Mouse (Mus musculus) c-Kit-negative CD71-positive TER-119-positive erythroid progenitor cells, embryonic 14.5 days (primary cell): Measurements from ENCODE around the gene C9orf72.
"Not testable (repeated sequence)": the region's sequence is repeated elsewhere in the genome, so short reads cannot be mapped to it uniquely, and the experiment has no call there.

Source experiments
- DNase-seq: peaks from one replicate; pipeline ENCODE4 v3.0.0-alpha.2; 2013; ENCODE audit warnings: low read depth, low spot score

C9orf72 gene

DNA sequence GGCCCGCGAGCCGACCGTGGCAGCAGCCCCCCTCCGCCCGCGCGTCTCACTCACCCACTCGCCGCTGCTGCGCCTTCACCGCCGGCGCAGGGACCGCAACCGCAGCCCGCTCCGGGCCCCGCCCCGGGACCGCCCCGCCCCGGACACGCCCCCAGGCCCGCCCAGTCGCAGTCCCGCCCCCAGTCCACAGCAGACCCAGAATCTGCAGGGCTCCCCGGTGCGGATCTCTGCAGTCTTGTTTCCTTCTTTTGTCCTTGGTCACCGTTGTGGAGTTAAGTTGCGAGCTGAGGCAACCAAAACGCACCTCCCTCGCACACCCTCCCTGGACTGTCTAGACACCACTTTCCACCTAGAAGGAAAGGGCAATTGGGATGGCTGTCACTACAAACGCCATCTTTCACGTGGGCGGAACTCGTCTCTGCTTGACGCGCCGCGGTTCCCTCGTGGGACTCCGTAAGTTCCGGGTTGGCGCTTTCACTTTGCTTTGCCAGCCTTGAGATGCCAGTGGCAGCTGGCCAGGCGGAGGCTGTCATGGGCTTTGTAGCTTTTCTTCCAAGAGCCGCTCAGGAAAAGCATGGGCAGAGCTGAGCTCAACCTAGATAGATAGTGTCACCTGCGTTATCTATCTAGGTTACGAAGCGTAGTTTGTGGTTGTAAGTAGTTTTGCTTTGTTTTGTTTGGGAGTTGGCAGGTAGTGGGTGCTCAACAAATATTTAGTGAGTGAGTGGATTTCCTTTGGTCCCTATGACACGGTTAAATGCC is at the start of gene C9orf72:
TSS of gene C9orf72 (minus strand) at position 442 of the 762 bp plus-strand sequence.
- peak; percentile 76 for DNase-seq

DNA sequence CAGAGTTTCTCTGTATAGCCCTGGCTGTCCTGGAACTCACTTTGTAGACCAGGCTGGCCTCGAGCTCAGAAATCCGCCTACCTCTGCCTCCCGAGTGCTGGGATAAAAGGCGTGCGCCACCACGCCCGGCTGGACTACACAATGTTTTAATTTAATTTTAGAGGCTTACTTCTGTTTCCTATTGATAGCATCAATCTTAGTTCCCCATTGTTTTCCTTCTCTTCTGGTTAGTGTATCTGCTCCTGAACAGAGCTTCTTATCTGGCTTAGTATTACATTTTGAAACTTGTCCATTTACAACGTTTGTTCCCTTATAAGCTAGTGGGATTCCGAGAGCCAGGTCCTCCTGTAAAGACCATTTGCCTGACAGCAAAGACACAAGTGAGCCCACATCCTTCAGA is 33.0 kb upstream of the C9orf72 start:
- no peak for DNase-seq

DNA sequence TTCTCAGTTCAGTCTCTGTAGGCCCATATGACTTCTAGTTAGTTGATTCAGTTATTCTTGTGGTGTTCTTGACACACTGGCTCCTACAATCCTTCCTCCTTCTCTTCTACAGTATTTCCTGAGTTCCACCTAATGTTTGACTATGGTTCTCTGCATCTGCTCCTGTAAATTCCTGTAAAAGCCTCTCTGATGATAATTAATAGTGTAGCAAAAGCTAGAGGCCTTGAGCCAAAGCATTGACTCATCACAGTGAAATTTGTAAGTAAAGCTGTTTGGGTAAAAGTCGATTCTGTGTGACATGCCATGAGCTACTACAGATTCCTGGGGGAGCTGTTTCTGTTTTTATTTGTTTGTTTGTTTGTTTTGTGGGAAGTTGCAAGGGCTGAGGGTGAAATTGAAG is 18.0 kb upstream of the C9orf72 start:
- DNase-seq = no peak

DNA sequence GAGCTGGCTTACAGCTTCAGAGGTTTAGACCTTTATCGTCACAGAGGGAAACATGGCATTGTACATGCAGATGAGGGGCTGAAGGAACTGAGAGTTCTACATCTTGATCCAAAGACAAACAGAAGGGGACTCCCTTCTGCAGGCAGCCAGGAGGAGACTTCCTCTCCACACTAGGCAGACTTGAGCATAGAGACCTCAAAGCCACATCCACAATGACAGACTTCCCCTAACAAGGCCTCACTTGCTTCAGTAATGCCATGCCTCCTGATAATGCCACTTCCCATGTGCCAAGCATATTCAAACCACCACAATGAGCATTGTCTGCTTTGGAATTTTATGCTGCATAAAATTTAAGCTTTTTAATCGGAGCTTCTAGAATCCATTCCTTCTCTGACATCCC is 15.8 kb upstream of the C9orf72 start:
- DNase-seq = no peak

DNA sequence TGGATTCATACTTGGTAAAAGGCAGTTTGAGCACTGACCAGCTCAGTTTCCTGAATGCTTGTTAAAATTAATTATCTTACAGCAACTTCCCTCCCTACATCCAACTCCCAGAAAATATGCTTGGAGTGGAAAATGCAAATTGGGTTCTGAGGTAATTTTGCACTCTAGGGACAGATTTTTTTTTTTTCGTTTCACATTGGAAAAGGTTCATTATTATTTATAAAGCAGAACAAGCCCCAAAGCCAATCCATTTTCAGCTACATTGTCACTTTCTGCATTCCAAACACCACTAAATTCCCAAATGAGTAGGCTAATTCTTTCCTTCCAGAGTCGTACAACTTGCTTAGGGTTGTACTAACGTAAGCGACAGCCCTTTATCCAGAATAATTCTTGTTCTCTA is 12.7 kb upstream of the C9orf72 start:
- no peak for DNase-seq

DNA sequence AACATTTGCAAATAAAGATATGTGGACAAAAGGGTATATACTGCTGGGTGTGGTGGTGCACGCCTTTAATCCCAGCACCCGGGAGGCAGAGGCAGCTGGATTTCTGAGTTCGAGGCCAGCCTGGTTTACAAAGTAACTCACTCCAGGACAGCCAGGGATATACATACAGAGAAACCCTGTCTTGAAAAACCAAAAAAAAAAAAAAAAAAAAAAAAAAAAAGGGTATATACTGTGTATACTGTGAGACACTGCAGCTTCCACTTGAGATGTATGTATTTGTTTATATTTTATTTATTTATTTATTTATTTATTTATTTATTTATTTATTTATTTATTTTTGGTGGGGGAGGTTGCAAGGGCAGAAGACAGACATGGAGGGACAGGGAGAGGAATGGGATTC is 12.3 kb upstream of the C9orf72 start:
- DNase-seq = not testable (repeated sequence)

DNA sequence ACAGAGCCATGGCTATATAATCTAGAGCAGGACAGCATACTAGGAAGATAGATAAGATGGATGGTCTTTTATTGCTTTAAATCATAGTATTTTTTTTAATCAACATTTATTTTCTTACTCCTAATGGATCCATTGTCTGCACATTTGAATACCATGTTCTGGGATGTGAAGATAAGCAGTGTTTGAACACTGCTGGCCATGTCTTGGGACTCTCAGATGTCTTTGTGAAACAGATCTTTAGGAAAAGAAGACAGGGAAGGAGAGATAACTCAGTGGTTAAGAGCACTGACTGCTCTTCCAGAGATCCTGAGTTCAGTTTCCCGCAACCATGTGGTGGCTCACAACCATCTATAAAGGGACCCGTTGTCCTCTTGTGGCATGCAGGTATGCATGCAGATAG is 10.3 kb upstream of the C9orf72 start:
- DNase-seq = no peak

DNA sequence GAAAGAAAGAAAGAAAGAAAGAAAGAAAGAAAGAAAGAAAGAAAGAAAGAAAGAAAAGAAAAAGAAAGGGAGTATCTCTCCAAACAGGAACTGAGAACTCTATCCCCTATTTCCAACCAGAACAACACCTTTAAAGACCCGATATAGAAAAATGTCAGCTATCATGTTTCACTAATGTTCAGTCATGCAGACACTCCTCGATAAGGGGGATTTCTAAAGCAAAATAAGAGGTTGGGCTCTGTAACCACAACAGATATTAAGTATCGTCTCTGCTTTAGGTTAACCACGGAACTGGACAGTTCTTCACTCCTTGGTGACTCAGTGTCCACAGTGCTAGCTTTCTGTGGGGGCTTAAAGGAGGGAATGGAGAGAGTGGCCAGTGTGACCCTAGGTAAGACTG is 2.3 kb upstream of the C9orf72 start:
- DNase-seq = no peak

DNA sequence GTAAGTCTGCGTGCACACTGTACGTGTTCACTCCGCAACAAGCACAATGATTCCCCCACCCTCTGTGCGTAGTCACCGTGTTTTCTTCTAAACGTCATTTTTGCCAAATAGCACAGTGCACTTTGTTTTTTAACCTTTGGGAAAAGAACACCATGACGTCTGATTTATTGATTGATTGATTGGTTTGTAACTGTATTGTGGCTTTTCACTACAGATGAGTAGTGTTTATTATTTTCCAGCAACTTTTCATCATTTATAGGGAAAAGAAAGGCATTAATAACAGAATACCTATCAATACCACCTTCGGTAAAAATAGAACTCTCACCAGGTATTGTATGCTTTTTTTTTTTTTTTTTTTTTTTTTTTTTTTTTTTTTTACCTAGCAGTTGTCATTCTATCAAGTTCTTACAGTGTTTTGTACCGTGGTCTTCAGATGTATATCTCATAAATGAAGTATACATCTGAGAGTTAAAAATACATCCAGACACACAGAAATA is 569 bp upstream of the C9orf72 start:
- no peak for DNase-seq

DNA sequence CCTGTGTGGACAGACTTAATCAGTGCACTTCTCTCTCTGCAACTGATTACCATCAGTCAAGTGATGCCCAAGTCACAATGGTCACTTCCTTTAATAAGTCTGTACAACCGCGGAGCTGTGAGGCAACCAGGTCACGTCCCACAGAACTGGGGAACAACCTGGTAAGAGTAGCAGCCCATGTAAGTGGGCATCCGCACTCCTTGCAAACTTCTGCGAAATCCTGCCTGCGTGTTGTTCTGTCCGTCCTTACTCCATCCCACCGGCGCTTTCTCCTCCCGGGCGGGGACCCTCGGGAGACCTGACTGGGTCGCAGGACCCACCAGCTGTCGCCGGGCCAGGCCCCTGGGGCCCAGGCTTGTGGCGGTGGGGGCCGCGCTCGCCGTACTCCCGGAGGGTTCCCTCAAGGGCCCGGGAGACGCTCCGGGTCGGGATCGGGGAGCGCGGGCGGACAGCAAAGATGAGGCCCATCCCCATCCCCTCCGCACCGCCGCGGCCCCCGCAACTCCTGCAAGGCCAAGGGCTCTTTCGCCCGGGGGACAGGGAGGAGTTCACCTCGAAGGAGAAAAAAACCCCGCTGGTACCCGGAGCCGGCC is 738 bp downstream of the C9orf72 start:
- DNase-seq = no peak

DNA sequence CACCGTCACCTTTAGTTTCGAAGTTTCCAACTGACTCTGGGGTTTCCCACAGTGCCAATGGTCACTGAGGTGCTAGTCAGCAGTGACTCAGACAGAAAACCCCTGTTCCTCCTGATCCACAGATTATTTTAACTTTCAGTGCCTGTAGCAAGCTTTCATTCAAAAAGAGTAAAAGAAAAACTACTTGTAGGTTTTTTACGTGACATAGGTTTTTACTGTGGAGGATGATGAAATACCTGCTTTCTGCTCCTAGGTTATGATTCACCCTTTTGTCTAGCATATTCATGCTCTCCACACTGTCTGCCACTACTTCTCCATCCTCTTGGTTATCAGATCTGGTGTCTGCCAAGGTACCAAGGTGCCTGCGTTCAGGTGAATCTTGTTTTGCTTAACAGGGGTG is 1.9 kb downstream of the C9orf72 start:
- no peak for DNase-seq

DNA sequence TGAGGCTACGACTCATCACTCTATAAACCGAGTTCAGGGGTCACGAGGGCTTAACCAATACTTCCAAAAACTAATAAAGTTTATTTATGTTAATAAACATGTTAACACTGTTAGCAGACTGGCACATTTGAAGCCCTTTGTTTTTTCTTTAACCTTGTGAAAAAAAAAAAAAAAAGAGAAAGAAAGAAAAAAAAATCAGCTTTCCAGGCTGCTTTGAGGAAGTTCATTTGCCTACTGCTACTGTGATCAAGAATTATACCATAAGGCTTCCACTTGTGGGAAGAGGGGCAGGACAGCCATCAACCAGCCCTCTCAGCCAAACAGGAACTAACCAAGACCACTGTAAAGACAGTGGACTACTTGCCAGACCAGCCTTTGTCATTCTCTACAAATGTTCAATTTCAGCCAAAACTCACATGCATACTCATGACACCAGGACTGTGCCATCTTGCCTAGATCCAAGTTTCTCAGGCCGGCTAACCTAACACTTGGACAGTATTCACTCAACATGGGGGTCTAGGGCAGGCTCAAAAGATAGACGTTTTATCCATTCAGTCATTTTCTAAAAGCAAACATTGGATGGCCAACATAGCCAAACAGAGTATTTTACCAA is 2.5 kb downstream of the C9orf72 start:
- no peak for DNase-seq

DNA sequence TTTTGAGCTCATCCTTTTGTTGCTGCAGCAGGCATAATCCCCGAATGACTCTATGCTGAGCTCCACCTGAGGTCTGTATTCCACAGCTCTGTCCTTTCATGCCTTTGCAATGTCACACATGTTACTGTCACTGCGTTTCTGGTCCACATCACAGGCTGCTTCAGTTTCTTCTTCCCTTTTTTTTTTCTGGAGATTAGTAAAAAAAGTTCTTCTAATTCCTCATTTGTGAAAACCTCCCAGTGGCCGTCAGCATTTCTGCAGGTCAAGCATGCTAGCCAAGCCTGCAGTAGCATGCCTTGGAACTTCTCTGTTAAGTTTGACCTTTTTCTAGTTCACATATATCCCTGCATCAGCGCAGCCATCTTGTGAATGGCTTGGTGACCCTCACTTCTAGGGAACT is 4.1 kb downstream of the C9orf72 start:
- DNase-seq = no peak

DNA sequence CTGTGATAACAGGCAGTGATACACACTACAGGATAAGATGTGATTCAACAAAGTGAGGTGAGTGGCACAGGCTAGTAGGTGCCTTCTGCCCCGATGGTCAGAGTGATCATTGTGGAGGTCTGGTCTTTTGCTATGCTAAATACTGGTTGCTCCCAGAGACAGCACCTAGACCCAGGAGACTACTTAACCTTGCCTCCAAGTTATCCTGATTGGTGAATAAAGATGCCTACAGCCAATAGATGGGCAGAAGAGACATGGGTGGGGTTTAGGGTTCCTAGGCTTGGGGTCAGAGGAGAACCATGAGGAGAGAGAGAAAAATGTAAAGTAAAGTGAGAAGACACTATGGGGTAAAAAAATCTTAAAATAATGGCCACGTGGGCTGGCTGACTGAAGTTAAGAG is 4.8 kb downstream of the C9orf72 start:
- DNase-seq = no peak

DNA sequence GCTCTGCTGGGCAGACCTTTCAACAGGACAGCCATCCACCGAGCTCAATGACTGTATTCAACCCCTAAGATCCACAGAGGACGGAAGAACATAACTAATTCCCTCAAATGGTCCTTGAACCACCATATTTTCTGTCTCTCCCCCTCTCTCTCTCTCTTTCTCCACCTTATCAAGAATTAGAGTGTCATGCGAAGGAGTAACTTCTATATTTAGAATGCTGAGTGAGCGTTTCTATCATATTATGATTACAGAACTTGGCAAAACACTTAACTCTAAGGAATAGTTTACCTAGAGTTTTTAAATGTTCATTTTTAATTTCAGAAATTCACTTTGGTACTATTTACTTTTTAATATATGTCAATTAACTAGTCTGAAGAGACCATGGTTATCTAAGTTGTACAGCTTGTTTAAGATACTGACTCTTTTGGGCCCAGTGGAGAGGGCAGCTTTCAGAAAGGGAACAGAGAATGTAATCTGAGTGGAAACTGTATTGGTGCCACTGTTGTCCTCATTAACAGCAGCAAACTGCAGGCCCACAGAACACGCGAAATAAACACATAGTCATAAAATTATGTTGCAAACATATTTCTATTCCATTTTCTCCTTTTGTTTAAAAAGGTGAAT is 5.8 kb downstream of the C9orf72 start:
- DNase-seq = no peak

DNA sequence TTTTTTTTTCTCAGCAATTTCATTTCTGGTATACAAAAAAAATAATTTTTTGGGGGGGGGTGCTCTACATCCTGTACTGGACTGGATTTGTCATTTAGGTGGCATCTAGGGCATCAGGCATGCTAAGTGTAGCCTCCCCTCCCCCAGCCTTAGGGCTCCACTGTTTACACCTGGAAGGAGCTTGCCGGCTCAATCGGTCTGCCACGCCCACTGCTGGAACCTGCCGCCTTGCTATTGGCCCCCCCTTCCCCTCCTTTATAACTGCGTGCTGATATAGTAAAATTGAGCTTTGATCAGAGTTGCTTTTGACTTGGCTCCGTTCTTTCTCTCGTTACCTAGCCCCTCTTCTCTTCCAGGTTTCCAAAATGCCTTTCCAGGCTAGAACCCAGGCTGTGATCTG is 21.3 kb downstream of the C9orf72 start:
- DNase-seq = no peak

DNA sequence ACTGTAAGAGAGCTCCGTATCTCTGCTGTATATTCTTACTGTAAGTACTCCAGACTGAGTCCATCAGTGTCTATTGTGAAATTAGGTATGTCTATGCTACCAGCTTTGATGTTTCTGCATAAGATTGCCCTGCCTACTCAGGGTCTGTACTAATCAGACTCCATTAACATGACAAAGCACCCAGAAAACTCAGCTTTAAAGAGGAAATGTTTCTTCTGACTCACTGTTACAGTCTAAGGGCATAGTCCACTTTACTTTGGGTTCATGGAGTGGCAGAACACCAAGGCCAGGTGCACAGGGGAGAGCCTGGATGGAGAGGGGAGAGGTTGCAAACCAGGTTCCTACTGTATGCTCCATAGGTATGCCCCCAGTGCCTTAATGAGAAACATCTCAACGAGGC is 22.3 kb downstream of the C9orf72 start:
- no peak for DNase-seq

DNA sequence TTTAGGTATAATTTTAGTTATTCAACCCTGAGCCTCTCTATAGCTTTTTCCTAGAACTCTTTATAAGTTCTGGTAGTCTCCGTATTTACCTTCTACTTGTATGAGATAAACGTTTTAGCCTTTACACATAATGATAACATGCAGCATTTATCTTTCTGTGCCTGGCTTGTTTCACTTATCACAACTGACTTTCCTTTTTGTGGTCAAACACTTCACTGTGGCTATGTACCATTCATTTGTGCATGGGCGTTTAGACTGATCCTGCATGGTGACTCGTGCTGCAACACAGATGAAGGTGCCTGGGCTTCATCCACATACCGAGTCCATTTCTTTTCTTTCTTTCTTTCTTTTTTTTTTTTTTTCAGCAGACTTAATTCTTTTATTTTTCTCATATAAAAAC is 24.3 kb downstream of the C9orf72 start:
- DNase-seq = no peak

DNA sequence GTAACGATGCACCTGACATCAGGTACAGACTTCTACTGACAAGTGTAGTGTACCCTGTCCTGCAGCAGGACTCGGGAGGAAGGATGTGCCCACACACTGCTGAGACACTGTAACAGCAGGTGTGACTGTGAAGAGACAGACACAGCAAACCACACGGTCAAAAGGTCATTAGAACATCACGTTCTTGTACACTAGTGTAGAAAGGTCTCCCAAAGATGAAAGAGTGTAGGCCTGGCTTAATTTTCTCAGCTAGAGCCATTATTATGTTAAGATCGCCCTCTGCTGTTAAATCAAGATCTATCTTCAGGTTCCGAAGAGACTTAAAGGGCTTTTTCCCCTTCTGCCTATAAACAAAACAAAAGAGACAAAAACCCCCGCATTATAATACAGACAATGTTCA is 33.2 kb downstream of the C9orf72 start:
- no peak for DNase-seq

DNA sequence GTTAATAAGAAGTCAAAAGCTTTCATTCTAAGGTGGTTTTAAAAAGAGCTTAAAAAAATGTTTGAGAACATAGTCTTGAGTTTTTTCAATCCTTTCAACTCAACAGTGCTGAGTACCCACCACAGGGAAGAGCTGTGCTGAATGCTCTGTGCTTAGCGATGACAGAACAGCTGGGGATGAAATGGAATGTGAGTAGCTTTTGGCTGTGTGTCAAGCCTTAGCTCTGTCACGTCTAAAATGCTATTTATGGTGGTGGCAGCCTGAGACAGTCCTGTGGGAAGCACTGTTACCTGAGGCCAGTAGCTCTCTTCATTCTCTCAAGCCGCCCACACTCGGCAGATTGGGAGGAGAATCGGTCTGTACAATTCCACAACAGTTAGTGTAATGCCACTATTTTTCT is 36.2 kb downstream of the C9orf72 start:
- no peak for DNase-seq

DNA sequence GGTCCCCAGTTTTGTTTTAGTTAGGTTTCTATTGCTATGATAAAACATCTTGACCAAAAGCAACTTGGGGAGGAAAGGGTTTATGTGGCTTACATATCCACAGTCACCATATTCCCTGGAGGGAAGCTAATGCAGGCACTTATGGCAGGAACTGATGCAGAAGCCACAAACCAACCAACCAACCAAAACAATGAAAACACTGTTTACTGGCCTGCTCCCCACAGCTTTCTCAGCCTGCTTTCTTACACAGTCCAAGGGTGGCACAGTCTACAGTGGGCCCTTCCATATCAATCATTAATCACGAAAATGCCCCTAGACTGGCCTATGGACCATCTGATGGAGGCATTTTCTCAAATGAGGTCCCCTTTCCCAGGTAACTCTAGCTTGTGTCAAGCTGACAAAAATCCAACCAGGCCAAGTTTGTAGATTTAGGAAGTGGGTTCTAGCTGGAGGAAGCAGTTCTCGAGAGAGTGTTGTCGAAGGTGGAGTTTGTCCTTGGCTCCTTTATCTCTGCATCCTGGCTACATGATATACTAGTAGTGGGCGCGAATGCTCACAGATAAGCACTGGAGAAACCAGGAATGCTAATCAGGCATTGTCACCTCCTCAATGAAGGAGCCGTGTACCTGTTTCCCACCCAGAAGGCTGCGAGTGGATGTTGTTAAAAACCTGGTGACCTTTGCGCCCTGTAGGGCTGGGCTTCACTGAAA is 38.2 kb downstream of the C9orf72 start:
- no peak for DNase-seq
